Mouse (Mus musculus): Measurements from ENCODE around the gene Tmprss5.

GRCm38 (mm10) chr9:49118271-49118825 is 37.3 kb downstream of the Tmprss5 start:
- TF ChIP-seq GATA1 (IDR thresholded peaks at IDR 0.05; ENCODE audit: low read length) (no peak), TAL1 (IDR thresholded peaks at IDR 0.05; ENCODE audit: low read length) (no peak)
